Comparison of ENCODE assay signal across 14 mouse cellular contexts in genomic region chr10:128336195-128336594, GRCm38 (mm10). TPM values are rescaled to one million over a fixed set of nuclear protein-coding genes. Genes with fewer than 3 reads are reported as not detected.
DNase-seq lines count a peak whose midpoint lies in the region; ATAC-seq and TF ChIP-seq lines count a peak whose summit lies in the region.
"Had no signal": no experiment of that assay in that cellular context is flagged by ENCODE, and none has a peak within 500 bp of the region (broad histone marks: within the 10 kb centered on the region; RNA-seq: fewer than 3 reads in every experiment).

No protein-coding gene starts in this region.

- DNase-seq in heart, embryonic 10.5 days (ENCODE audit: low spot score), result no peak
- DNase-seq in heart, postnatal 14 days, result no peak
- peak; percentile 54 for DNase-seq in kidney, adult 9 months
- DNase-seq in MEL (ENCODE audit: low read depth, low spot score), result no peak
- no peak for DNase-seq in right cerebral cortex, postnatal 25 days

- no peak for ATAC-seq in kidney, embryonic 16.5 days (ENCODE audit: low FRiP score, low TSS enrichment)
- ATAC-seq in liver, embryonic 12.5 days, result no peak
- ATAC-seq in hindbrain, embryonic 13.5 days (ENCODE audit: low FRiP score), result no peak

- peaks cover 34% of the 10 kb centered on the region for H3K79me2 ChIP-seq in MEL (ENCODE audit: control insufficient read depth, insufficient read depth, low read length, poor library complexity)

- TF ChIP-seq EP300 in MEL (IDR thresholded peaks at IDR 0.05; ENCODE audit: low read depth in 1 of 2, low read length in 2 of 2), result no peak

- H3K4me1 ChIP-seq in heart, embryonic 10.5 days, result peaks cover 44% of the 10 kb centered on the region
- peaks cover 21% of the 10 kb centered on the region for H3K4me1 ChIP-seq in kidney, embryonic 16.5 days (ENCODE audit: insufficient read depth, low read length)
- peaks cover 16 to 45% of the 10 kb centered on the region in 2 experiments for H3K4me1 ChIP-seq in MEL (ENCODE audit: control insufficient read depth in 1 of 2, insufficient read depth in 2 of 2, low read length in 2 of 2)
- H3K4me1 ChIP-seq in liver, embryonic 12.5 days, result peaks cover 68% of the 10 kb centered on the region
- peaks cover 21% of the 10 kb centered on the region for H3K4me1 ChIP-seq in hindbrain, embryonic 13.5 days (replicated peaks)

- no peak overlapping the region for H3K4me2 ChIP-seq in kidney, embryonic 16.5 days (replicated peaks; ENCODE audit: low read depth, low read length)
- H3K4me2 ChIP-seq in liver, embryonic 12.5 days, result peak overlapping the region; percentile 86
- H3K4me2 ChIP-seq in hindbrain, embryonic 13.5 days, result no peak overlapping the region

- H3K27ac ChIP-seq in heart, embryonic 10.5 days, result peak overlapping the region; percentile 79
- H3K27ac ChIP-seq in kidney, embryonic 16.5 days (ENCODE audit: low read length), result no peak overlapping the region
- H3K27ac ChIP-seq in MEL (ENCODE audit: control insufficient read depth, low read depth, low read length), result peak overlapping the region; percentile 98
- peak overlapping the region; percentile 95 for H3K27ac ChIP-seq in liver, embryonic 12.5 days
- no peak overlapping the region for H3K27ac ChIP-seq in hindbrain, embryonic 13.5 days
- H3K27ac ChIP-seq: embryonic facial prominence, embryonic 12.5 days had no signal

- H3K27me3 ChIP-seq in heart, embryonic 10.5 days (ENCODE audit: insufficient read depth, poor library complexity, severe bottlenecking), result no peaks in the 10 kb centered on the region
- no peaks in the 10 kb centered on the region for H3K27me3 ChIP-seq in kidney, embryonic 16.5 days (ENCODE audit: insufficient read depth, low read length)
- no peaks in the 10 kb centered on the region for H3K27me3 ChIP-seq in MEL (ENCODE audit: control insufficient read depth in 1 of 2, insufficient read depth in 2 of 2, low read length in 2 of 2)
- no peaks in the 10 kb centered on the region for H3K27me3 ChIP-seq in liver, embryonic 12.5 days (replicated peaks)
- no peaks in the 10 kb centered on the region for H3K27me3 ChIP-seq in hindbrain, embryonic 13.5 days
- H3K27me3 ChIP-seq: embryonic facial prominence, embryonic 12.5 days had no signal

- no peaks in the 10 kb centered on the region for H3K9me3 ChIP-seq in heart, embryonic 10.5 days
- H3K9me3 ChIP-seq in kidney, embryonic 16.5 days (ENCODE audit: low read length), result no peaks in the 10 kb centered on the region
- no peaks in the 10 kb centered on the region for H3K9me3 ChIP-seq in MEL (replicated peaks; ENCODE audit: insufficient read depth, low read length)
- no peaks in the 10 kb centered on the region for H3K9me3 ChIP-seq in liver, embryonic 12.5 days (replicated peaks)
- no peaks in the 10 kb centered on the region for H3K9me3 ChIP-seq in hindbrain, embryonic 13.5 days
- H3K9me3 ChIP-seq: embryonic facial prominence, embryonic 12.5 days; G1E had no signal

- H3K9ac ChIP-seq in kidney, embryonic 16.5 days (replicated peaks; ENCODE audit: low read length), result no peak overlapping the region
- peak overlapping the region; percentile 54 for H3K9ac ChIP-seq in MEL (ENCODE audit: control insufficient read depth, low read depth, low read length, poor library complexity, severe bottlenecking)
- peak overlapping the region; percentile 58 for H3K9ac ChIP-seq in liver, embryonic 12.5 days
- H3K9ac ChIP-seq in hindbrain, embryonic 13.5 days, result no peak overlapping the region
- H3K9ac ChIP-seq: embryonic facial prominence, embryonic 12.5 days had no signal

- no peak for TF ChIP-seq CTCF in MEL (IDR thresholded peaks at IDR 0.05 in 2 of 3, conservative IDR thresholded peaks at IDR 0.05 in 1 of 3; ENCODE audit: control insufficient read depth in 1 of 3, insufficient read depth in 1 of 3, low read depth in 2 of 3, low read length in 3 of 3, poor library complexity in 1 of 3, severe bottlenecking in 1 of 3)

- H3K4me3 ChIP-seq in heart, embryonic 10.5 days, result peak overlapping the region; percentile 84; the same call in 1 of the 2 replicates
- no peak overlapping the region for H3K4me3 ChIP-seq in kidney, embryonic 16.5 days (ENCODE audit: low read length)
- peak overlapping the region in 1 of 2 experiments; percentile 58; a peak in 1 of 4 replicates for H3K4me3 ChIP-seq in MEL (ENCODE audit: control insufficient read depth in 1 of 2, insufficient read depth in 1 of 2, low read depth in 2 of 2, low read length in 2 of 2)
- H3K4me3 ChIP-seq in liver, embryonic 12.5 days, result 0 out of 2 replicates have a peak overlapping the region, but pooled peaks have one; percentile 91
- no peak overlapping the region for H3K4me3 ChIP-seq in hindbrain, embryonic 13.5 days

- TF ChIP-seq RAD21 in MEL (IDR thresholded peaks at IDR 0.05; ENCODE audit: low read depth, low read length), result no peak

- 86% methylated on average over 3 of the region's 3 CpGs for WGBS in heart, embryonic 10.5 days
- WGBS in kidney, embryonic 16.5 days, result 85% methylated on average over 3 of the region's 3 CpGs
- WGBS in liver, embryonic 12.5 days (ENCODE audit: insufficient replicate concordance), result 68% methylated on average over 3 of the region's 3 CpGs
- 92% methylated on average over 3 of the region's 3 CpGs for WGBS in hindbrain, embryonic 13.5 days

- intact Hi-C loops in heart, postnatal 14 days (cut with DNase I), result no loop called here

- H3K36me3 ChIP-seq in heart, embryonic 10.5 days, result peaks cover 8% of the 10 kb centered on the region
- no peaks in the 10 kb centered on the region for H3K36me3 ChIP-seq in kidney, embryonic 16.5 days (ENCODE audit: insufficient read depth, low read length)
- peaks cover 4 to 55% of the 10 kb centered on the region in 2 experiments; a peak in 3 of 4 replicates for H3K36me3 ChIP-seq in MEL (ENCODE audit: control insufficient read depth in 1 of 2, insufficient read depth in 2 of 2, low read length in 2 of 2)
- H3K36me3 ChIP-seq in liver, embryonic 12.5 days, result peaks cover 20% of the 10 kb centered on the region
- no peaks in the 10 kb centered on the region for H3K36me3 ChIP-seq in hindbrain, embryonic 13.5 days

- TF ChIP-seq POLR2A in MEL (IDR thresholded peaks at IDR 0.05; ENCODE audit: control insufficient read depth in 1 of 2, insufficient read depth in 1 of 2, low read depth in 1 of 2, low read length in 2 of 2, poor library complexity in 1 of 2), result no peak

RNA-seq across cellular contexts. Expression of gene Cs, which starts 1.3 kb away (rescaled TPM):
- 347 and 474 TPM in 2 replicates for polyA plus RNA-seq in heart, embryonic 10.5 days (2016; fragmentation: Nextera tagmentation; extraction: Ambion mirVana)
- total RNA-seq in heart, postnatal 14 days (2021), result 1,000 to 10,000 TPM; 1,195 to 1,221 TPM
- 238 and 244 TPM in 2 replicates for polyA plus RNA-seq in kidney, embryonic 16.5 days (2015; fragmentation: Nextera tagmentation; extraction: Ambion mirVana)
- 161 and 187 TPM in 2 replicates for total RNA-seq in MEL (2012; rRNA removed)
- 100 to 1,000 TPM; 133 to 256 TPM for polyA plus RNA-seq in MEL (2012; ENCODE audit: insufficient read depth in 1 of 2, insufficient read length in 2 of 2, low read depth in 1 of 2, low replicate concordance in 2 of 2, missing spikeins in 1 of 2)
- 183 and 187 TPM in 2 replicates for polyA plus RNA-seq in liver, embryonic 12.5 days (2016; fragmentation: Nextera tagmentation; extraction: Ambion mirVana)
- 232 and 235 TPM in 2 replicates for polyA plus RNA-seq in hindbrain, embryonic 13.5 days (2015; fragmentation: Nextera tagmentation; extraction: Ambion mirVana)

RNA-seq across cellular contexts. Expression of gene Cnpy2, which starts 13.9 kb away (rescaled TPM):
- polyA plus RNA-seq in heart, embryonic 10.5 days (2016; fragmentation: Nextera tagmentation; extraction: Ambion mirVana), result 220 and 255 TPM in 2 replicates
- total RNA-seq in heart, postnatal 14 days (2021), result 10 to 100 TPM; 58.1 to 66.7 TPM
- polyA plus RNA-seq in kidney, embryonic 16.5 days (2015; fragmentation: Nextera tagmentation; extraction: Ambion mirVana), result 343 and 370 TPM in 2 replicates
- total RNA-seq in MEL (2012; rRNA removed), result 92.4 and 98.1 TPM in 2 replicates
- 100 to 1,000 TPM in 1 of 2 experiments, not detected in 1; 107 TPM for polyA plus RNA-seq in MEL (2012; ENCODE audit: insufficient read depth in 1 of 2, insufficient read length in 2 of 2, low read depth in 1 of 2, low replicate concordance in 2 of 2, missing spikeins in 1 of 2)
- polyA plus RNA-seq in liver, embryonic 12.5 days (2016; fragmentation: Nextera tagmentation; extraction: Ambion mirVana), result 107 and 114 TPM in 2 replicates
- polyA plus RNA-seq in hindbrain, embryonic 13.5 days (2015; fragmentation: Nextera tagmentation; extraction: Ambion mirVana), result 227 and 228 TPM in 2 replicates

RNA-seq across cellular contexts. Expression of gene Coq10a, which starts 32.6 kb away (rescaled TPM):
- 9.7 and 10.7 TPM in 2 replicates for polyA plus RNA-seq in heart, embryonic 10.5 days (2016; fragmentation: Nextera tagmentation; extraction: Ambion mirVana)
- 100 to 1,000 TPM; 208 to 209 TPM for total RNA-seq in heart, postnatal 14 days (2021)
- polyA plus RNA-seq in kidney, embryonic 16.5 days (2015; fragmentation: Nextera tagmentation; extraction: Ambion mirVana), result 4.1 and 10.9 TPM in 2 replicates
- total RNA-seq in MEL (2012; rRNA removed), result 6.8 and 7.7 TPM in 2 replicates
- polyA plus RNA-seq in MEL (2012; ENCODE audit: insufficient read depth in 1 of 2, insufficient read length in 2 of 2, low read depth in 1 of 2, low replicate concordance in 2 of 2, missing spikeins in 1 of 2), result 10 to 100 TPM in 1 of 2 experiments, not detected in 1; 14.1 TPM
- 8.7 and 8.9 TPM in 2 replicates for polyA plus RNA-seq in liver, embryonic 12.5 days (2016; fragmentation: Nextera tagmentation; extraction: Ambion mirVana)
- 31.1 and 37.6 TPM in 2 replicates for polyA plus RNA-seq in hindbrain, embryonic 13.5 days (2015; fragmentation: Nextera tagmentation; extraction: Ambion mirVana)

RNA-seq across cellular contexts. Expression of gene Pan2, which starts 33.1 kb away (rescaled TPM):
- 29.9 and 31.4 TPM in 2 replicates for polyA plus RNA-seq in heart, embryonic 10.5 days (2016; fragmentation: Nextera tagmentation; extraction: Ambion mirVana)
- total RNA-seq in heart, postnatal 14 days (2021), result 10 to 100 TPM; 13.2 to 13.7 TPM
- 42.0 and 45.0 TPM in 2 replicates for polyA plus RNA-seq in kidney, embryonic 16.5 days (2015; fragmentation: Nextera tagmentation; extraction: Ambion mirVana)
- 6.8 and 7.9 TPM in 2 replicates for total RNA-seq in MEL (2012; rRNA removed)
- 10 to 100 TPM in 1 of 2 experiments, not detected in 1; 28.6 TPM for polyA plus RNA-seq in MEL (2012; ENCODE audit: insufficient read depth in 1 of 2, insufficient read length in 2 of 2, low read depth in 1 of 2, low replicate concordance in 2 of 2, missing spikeins in 1 of 2)
- polyA plus RNA-seq in liver, embryonic 12.5 days (2016; fragmentation: Nextera tagmentation; extraction: Ambion mirVana), result 17.9 and 18.3 TPM in 2 replicates
- polyA plus RNA-seq in hindbrain, embryonic 13.5 days (2015; fragmentation: Nextera tagmentation; extraction: Ambion mirVana), result 25.3 and 25.8 TPM in 2 replicates

RNA-seq across cellular contexts. Expression of gene Il23a, which starts 37.6 kb away (rescaled TPM):
- 0.25 and 0.48 TPM in 2 replicates for polyA plus RNA-seq in heart, embryonic 10.5 days (2016; fragmentation: Nextera tagmentation; extraction: Ambion mirVana)
- under 1 TPM; 0.22 to 0.26 TPM for total RNA-seq in heart, postnatal 14 days (2021)
- 0.15 and 0.35 TPM in 2 replicates for polyA plus RNA-seq in kidney, embryonic 16.5 days (2015; fragmentation: Nextera tagmentation; extraction: Ambion mirVana)
- total RNA-seq in MEL (2012; rRNA removed), result 0.12 and 0.20 TPM in 2 replicates
- polyA plus RNA-seq in MEL (2012; ENCODE audit: insufficient read depth in 1 of 2, insufficient read length in 2 of 2, low read depth in 1 of 2, low replicate concordance in 2 of 2, missing spikeins in 1 of 2), result under 1 TPM in 1 of 2 experiments, not detected in 1; 0.29 TPM
- not detected in 2 replicates for polyA plus RNA-seq in liver, embryonic 12.5 days (2016; fragmentation: Nextera tagmentation; extraction: Ambion mirVana)
- polyA plus RNA-seq in hindbrain, embryonic 13.5 days (2015; fragmentation: Nextera tagmentation; extraction: Ambion mirVana), result 0.10 TPM in 1 of 2 replicates, not detected in the other
- total RNA-seq: adrenal gland, postnatal 25 days; layer of hippocampus, adult 18-20 months had no signal
- polyA plus RNA-seq: embryonic facial prominence, embryonic 12.5 days; forebrain, embryonic 11.5 days; inflammation-experienced regulatory T-cells, adult 6 months had no signal

Comparison
In these comparisons a context has a peak if more than half of its experiments do, and no peak if none do; other contexts are left out.
1. H3K27ac ChIP-seq: peak in heart, embryonic 10.5 days (single experiment), MEL (single experiment) and liver, embryonic 12.5 days (single experiment); none in kidney, embryonic 16.5 days (single experiment) and hindbrain, embryonic 13.5 days (single experiment).
2. H3K4me3 ChIP-seq: peak in heart, embryonic 10.5 days (single experiment) and liver, embryonic 12.5 days (single experiment); none in kidney, embryonic 16.5 days (single experiment) and hindbrain, embryonic 13.5 days (single experiment).
3. H3K9ac ChIP-seq: peak in MEL (single experiment) and liver, embryonic 12.5 days (single experiment); none in kidney, embryonic 16.5 days (single experiment) and hindbrain, embryonic 13.5 days (single experiment).